Mouse (Mus musculus): ENCODE measurements around the gene Angptl4.
"Not testable (repeated sequence)": the region's sequence is repeated elsewhere in the genome, so short reads cannot be mapped to it uniquely, and the experiment has no call there.

Angptl4 gene

GRCm38 (mm10) chr17:33755418-33756107, 26.1 kb downstream of the Angptl4 start:
- no peak for DNase-seq

GRCm38 (mm10) chr17:33754656-33755055, 27.0 kb downstream of the Angptl4 start:
- DNase-seq: no peak

GRCm38 (mm10) chr17:33752297-33752696, 29.3 kb downstream of the Angptl4 start:
- DNase-seq: no peak

- DNase-seq: no peak
Observed at GRCm38 (mm10) chr17:33751181-33751580, 30.4 kb downstream of the Angptl4 start.

GRCm38 (mm10) chr17:33749451-33749850, 32.2 kb downstream of the Angptl4 start:
- DNase-seq: no peak

GRCm38 (mm10) chr17:33746011-33746410, 35.6 kb downstream of the Angptl4 start:
- DNase-seq: peak; percentile 52

GRCm38 (mm10) chr17:33744686-33745384, 36.8 kb downstream of the Angptl4 start:
- DNase-seq: no peak

- DNase-seq: no peak
Observed at GRCm38 (mm10) chr17:33742420-33742819, 39.2 kb downstream of the Angptl4 start.

GRCm38 (mm10) chr17:33733526-33733925, 48.1 kb downstream of the Angptl4 start:
- not testable (repeated sequence) for DNase-seq

- DNase-seq: not testable (repeated sequence)
Observed at GRCm38 (mm10) chr17:33732556-33733083, 49.0 kb downstream of the Angptl4 start.

GRCm38 (mm10) chr17:33729215-33729614, 52.4 kb downstream of the Angptl4 start:
- DNase-seq: peak; percentile 8

- DNase-seq: no peak
Observed at GRCm38 (mm10) chr17:33728396-33728795, 53.2 kb downstream of the Angptl4 start.

Measured in retina, postnatal 1 day (tissue).